Comparison of ENCODE assay signal across 8 mouse cellular contexts in the genomic region with DNA sequence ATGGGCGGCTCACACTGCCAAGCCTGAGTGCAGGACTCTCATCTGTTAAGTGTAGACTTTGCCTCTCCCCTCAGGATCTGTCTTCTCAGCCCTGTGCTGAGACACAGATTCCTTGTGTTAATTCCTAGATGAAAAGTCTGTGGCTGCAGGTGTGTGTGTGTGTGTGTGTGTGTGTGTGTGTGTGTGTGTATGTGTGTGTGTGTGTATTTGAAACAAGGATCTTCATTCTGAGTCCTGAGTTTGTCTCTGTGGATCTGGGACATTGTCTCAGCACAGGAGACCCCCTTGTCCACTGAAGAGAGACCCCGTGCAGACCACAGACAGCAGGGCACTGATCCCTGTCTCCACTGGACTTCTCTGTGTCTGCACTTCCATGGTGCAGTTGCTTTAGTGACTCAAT. TPM values are rescaled to one million over a fixed set of nuclear protein-coding genes. Genes with fewer than 3 reads are reported as not detected.
DNase-seq lines count a peak whose midpoint lies in the region; ATAC-seq and TF ChIP-seq lines count a peak whose summit lies in the region.
"Not testable (repeated sequence)": the region's sequence is repeated elsewhere in the genome, so short reads cannot be mapped to it uniquely, and the experiment has no call there.

No protein-coding gene starts in this region.

- TF ChIP-seq POLR2A in bone marrow, adult 2 months (IDR thresholded peaks at IDR 0.05; ENCODE audit: borderline replicate concordance, control insufficient read depth, low read depth, low read length); spleen, adult 2 months (IDR thresholded peaks at IDR 0.05; ENCODE audit: low read depth, low read length): not testable (repeated sequence)

- not testable (repeated sequence) for TF ChIP-seq CTCF in bone marrow, adult 2 months (IDR thresholded peaks at IDR 0.05; ENCODE audit: control insufficient read depth, insufficient read depth, low read length); intestine, postnatal 0 days (IDR thresholded peaks at IDR 0.05; ENCODE audit: low read depth); spleen, adult 2 months (IDR thresholded peaks at IDR 0.05; ENCODE audit: extremely low read depth, insufficient read depth, insufficient read length, insufficient replicate concordance)

- ATAC-seq in heart, embryonic 15.5 days (replicated peaks; ENCODE audit: insufficient number of reproducible peaks, insufficient read depth, low FRiP score, low read depth); intestine, postnatal 0 days; liver, embryonic 12.5 days; lung, embryonic 15.5 days (ENCODE audit: borderline replicate concordance, extremely low read depth, low FRiP score, low TSS enrichment); midbrain, embryonic 14.5 days (ENCODE audit: low FRiP score, low TSS enrichment): not testable (repeated sequence)

- not testable (repeated sequence) for DNase-seq in forebrain, embryonic 10.5 days (ENCODE audit: extremely low spot score, low spot score); midbrain, embryonic 14.5 days; spleen, adult 2 months (ENCODE audit: low read depth in 1 of 2, low spot score in 2 of 2)

- not testable (repeated sequence) for H3K4me1 ChIP-seq in bone marrow, adult 2 months (ENCODE audit: control insufficient read depth, insufficient read depth, low read length); heart, embryonic 15.5 days (replicated peaks); intestine, postnatal 0 days (replicated peaks; ENCODE audit: control insufficient read depth, insufficient read depth, low read length); lung, embryonic 15.5 days; midbrain, embryonic 14.5 days (ENCODE audit: control insufficient read depth, insufficient read depth, low read length); spleen, adult 2 months (ENCODE audit: control insufficient read depth, insufficient read depth, insufficient read length)
- peaks cover 20% of the 10 kb centered on the region for H3K4me1 ChIP-seq in forebrain, embryonic 10.5 days
- H3K4me1 ChIP-seq in liver, embryonic 12.5 days = peaks cover 22% of the 10 kb centered on the region

- H3K27ac ChIP-seq in bone marrow, adult 2 months (ENCODE audit: control insufficient read depth, insufficient read depth, low read depth, low read length, poor library complexity) = peak overlapping the region; percentile 54
- H3K27ac ChIP-seq in forebrain, embryonic 10.5 days; heart, embryonic 15.5 days; intestine, postnatal 0 days (ENCODE audit: low read depth, low read length); liver, embryonic 12.5 days; lung, embryonic 15.5 days; midbrain, embryonic 14.5 days (replicated peaks; ENCODE audit: low read depth, low read length): not testable (repeated sequence)
- peak overlapping the region; percentile 83 for H3K27ac ChIP-seq in spleen, adult 2 months (ENCODE audit: insufficient read depth, low read length)

- H3K4me2 ChIP-seq in heart, embryonic 15.5 days = peak overlapping the region; percentile 95
- peak overlapping the region; percentile 98 for H3K4me2 ChIP-seq in intestine, postnatal 0 days (replicated peaks; ENCODE audit: low read depth)
- H3K4me2 ChIP-seq in liver, embryonic 12.5 days = peak overlapping the region; percentile 94
- H3K4me2 ChIP-seq in lung, embryonic 15.5 days = peak overlapping the region; percentile 99
- H3K4me2 ChIP-seq in midbrain, embryonic 14.5 days (ENCODE audit: low read length) = not testable (repeated sequence)

- 18% methylated on average over 2 of the region's 2 CpGs for WGBS in bone marrow, adult 2 months
- WGBS in forebrain, embryonic 10.5 days = 60% methylated on average over 2 of the region's 2 CpGs
- 45% methylated on average over 2 of the region's 2 CpGs for WGBS in heart, embryonic 15.5 days
- 44% methylated on average over 2 of the region's 2 CpGs for WGBS in intestine, postnatal 0 days
- WGBS in liver, embryonic 12.5 days (ENCODE audit: insufficient replicate concordance) = 52% methylated on average over 2 of the region's 2 CpGs
- 47% methylated on average over 2 of the region's 2 CpGs for WGBS in lung, embryonic 15.5 days
- WGBS in midbrain, embryonic 14.5 days = 57% methylated on average over 2 of the region's 2 CpGs
- WGBS in spleen, adult 2 months = 30% methylated on average over 2 of the region's 2 CpGs

- H3K4me3 ChIP-seq in bone marrow, adult 2 months (replicated peaks; ENCODE audit: control insufficient read depth, low read depth, low read length) = not testable (repeated sequence)
- H3K4me3 ChIP-seq in forebrain, embryonic 10.5 days = peak overlapping the region; percentile 73; the same call in 1 of the 2 replicates
- H3K4me3 ChIP-seq in heart, embryonic 15.5 days = peak overlapping the region; percentile 56; the same call in 1 of the 2 replicates
- peak overlapping the region; percentile 75 for H3K4me3 ChIP-seq in intestine, postnatal 0 days (ENCODE audit: low read depth, low read length)
- H3K4me3 ChIP-seq in liver, embryonic 12.5 days = peak overlapping the region; percentile 65; the same call in 1 of the 2 replicates
- peak overlapping the region; percentile 59; the same call in 1 of the 2 replicates for H3K4me3 ChIP-seq in lung, embryonic 15.5 days
- H3K4me3 ChIP-seq in midbrain, embryonic 14.5 days (replicated peaks; ENCODE audit: low read depth, low read length) = peak overlapping the region; percentile 43; the same call in 1 of the 2 replicates
- peak overlapping the region; percentile 59 for H3K4me3 ChIP-seq in spleen, adult 2 months (ENCODE audit: extremely low read depth, insufficient read depth, insufficient read length)

- H3K36me3 ChIP-seq in forebrain, embryonic 10.5 days (replicated peaks); heart, embryonic 15.5 days; liver, embryonic 12.5 days; lung, embryonic 15.5 days; midbrain, embryonic 14.5 days (ENCODE audit: control insufficient read depth, insufficient read depth, low read length): not testable (repeated sequence)
- H3K36me3 ChIP-seq in intestine, postnatal 0 days (ENCODE audit: control insufficient read depth, insufficient read depth) = peaks cover 12% of the 10 kb centered on the region; the same call in 1 of the 2 replicates
- peaks cover 19% of the 10 kb centered on the region for H3K36me3 ChIP-seq in spleen, adult 2 months (ENCODE audit: control insufficient read depth, insufficient read depth, low read length)

- not testable (repeated sequence) for H3K9ac ChIP-seq in heart, embryonic 15.5 days; intestine, postnatal 0 days (ENCODE audit: low read depth, low read length); liver, embryonic 12.5 days; lung, embryonic 15.5 days; midbrain, embryonic 14.5 days (replicated peaks; ENCODE audit: low read length)

- not testable (repeated sequence) for H3K9me3 ChIP-seq in forebrain, embryonic 10.5 days; heart, embryonic 15.5 days (replicated peaks); intestine, postnatal 0 days (ENCODE audit: control insufficient read depth); liver, embryonic 12.5 days (replicated peaks); lung, embryonic 15.5 days; midbrain, embryonic 14.5 days (ENCODE audit: control insufficient read depth, low read length)

- peaks cover 55% of the 10 kb centered on the region for H3K27me3 ChIP-seq in forebrain, embryonic 10.5 days (ENCODE audit: poor library complexity, severe bottlenecking)
- H3K27me3 ChIP-seq in heart, embryonic 15.5 days = peaks cover 35% of the 10 kb centered on the region
- H3K27me3 ChIP-seq in intestine, postnatal 0 days (replicated peaks; ENCODE audit: control insufficient read depth, insufficient read depth, low read length); spleen, adult 2 months (ENCODE audit: control insufficient read depth, insufficient read depth, low read length): not testable (repeated sequence)
- peaks cover 44% of the 10 kb centered on the region for H3K27me3 ChIP-seq in liver, embryonic 12.5 days (replicated peaks)
- H3K27me3 ChIP-seq in lung, embryonic 15.5 days = peaks cover 44% of the 10 kb centered on the region
- H3K27me3 ChIP-seq in midbrain, embryonic 14.5 days (ENCODE audit: control insufficient read depth, insufficient read depth, low read length) = peaks cover 19% of the 10 kb centered on the region; the same call in 1 of the 2 replicates

RNA-seq across cellular contexts. Expression of gene H2-K1, which starts 0.6 kb away (rescaled TPM):
- polyA plus RNA-seq in bone marrow, adult 2 months (2011; ENCODE audit: insufficient read depth, insufficient read length, low replicate concordance, missing spikeins) = 698 and 1,240 TPM in 2 replicates
- polyA plus RNA-seq in forebrain, embryonic 10.5 days (2016; fragmentation: Nextera tagmentation; extraction: Ambion mirVana) = 51.2 and 51.8 TPM in 2 replicates
- 37.4 and 80.9 TPM in 2 replicates for polyA plus RNA-seq in heart, embryonic 15.5 days (2015; fragmentation: Nextera tagmentation; extraction: Ambion mirVana)
- 896 and 933 TPM in 2 replicates for polyA plus RNA-seq in intestine, postnatal 0 days (2015; fragmentation: Nextera tagmentation; extraction: Ambion mirVana)
- polyA plus RNA-seq in liver, embryonic 12.5 days (2016; fragmentation: Nextera tagmentation; extraction: Ambion mirVana) = 82.1 and 83.5 TPM in 2 replicates
- polyA plus RNA-seq in lung, embryonic 15.5 days (2015; fragmentation: Nextera tagmentation; extraction: Ambion mirVana) = 49.7 and 69.2 TPM in 2 replicates
- 10.5 and 15.5 TPM in 2 replicates for polyA plus RNA-seq in midbrain, embryonic 14.5 days (2014; fragmentation: Nextera tagmentation; extraction: Ambion mirVana)
- 5,070 and 5,425 TPM in 2 replicates for polyA plus RNA-seq in spleen, adult 2 months (2012; rRNA removed)

RNA-seq across cellular contexts. Expression of gene Ring1, which starts 23.7 kb away (rescaled TPM):
- polyA plus RNA-seq in bone marrow, adult 2 months (2011; ENCODE audit: insufficient read depth, insufficient read length, low replicate concordance, missing spikeins) = 9.0 and 35.7 TPM in 2 replicates
- polyA plus RNA-seq in forebrain, embryonic 10.5 days (2016; fragmentation: Nextera tagmentation; extraction: Ambion mirVana) = 11.4 and 12.4 TPM in 2 replicates
- polyA plus RNA-seq in heart, embryonic 15.5 days (2015; fragmentation: Nextera tagmentation; extraction: Ambion mirVana) = 15.8 and 20.8 TPM in 2 replicates
- polyA plus RNA-seq in intestine, postnatal 0 days (2015; fragmentation: Nextera tagmentation; extraction: Ambion mirVana) = 9.1 and 10.1 TPM in 2 replicates
- 10.6 and 10.7 TPM in 2 replicates for polyA plus RNA-seq in liver, embryonic 12.5 days (2016; fragmentation: Nextera tagmentation; extraction: Ambion mirVana)
- polyA plus RNA-seq in lung, embryonic 15.5 days (2015; fragmentation: Nextera tagmentation; extraction: Ambion mirVana) = 20.9 and 23.2 TPM in 2 replicates
- polyA plus RNA-seq in midbrain, embryonic 14.5 days (2014; fragmentation: Nextera tagmentation; extraction: Ambion mirVana) = 9.1 and 18.5 TPM in 2 replicates
- polyA plus RNA-seq in spleen, adult 2 months (2012; rRNA removed) = 52.0 and 61.3 TPM in 2 replicates

RNA-seq across cellular contexts. Expression of gene H2-Ke6, which starts 27.1 kb away (rescaled TPM):
- 120 and 165 TPM in 2 replicates for polyA plus RNA-seq in bone marrow, adult 2 months (2011; ENCODE audit: insufficient read depth, insufficient read length, low replicate concordance, missing spikeins)
- 95.4 and 96.4 TPM in 2 replicates for polyA plus RNA-seq in forebrain, embryonic 10.5 days (2016; fragmentation: Nextera tagmentation; extraction: Ambion mirVana)
- polyA plus RNA-seq in heart, embryonic 15.5 days (2015; fragmentation: Nextera tagmentation; extraction: Ambion mirVana) = 47.4 and 56.2 TPM in 2 replicates
- polyA plus RNA-seq in intestine, postnatal 0 days (2015; fragmentation: Nextera tagmentation; extraction: Ambion mirVana) = 59.8 and 67.1 TPM in 2 replicates
- polyA plus RNA-seq in liver, embryonic 12.5 days (2016; fragmentation: Nextera tagmentation; extraction: Ambion mirVana) = 33.2 and 36.1 TPM in 2 replicates
- 46.1 and 49.1 TPM in 2 replicates for polyA plus RNA-seq in lung, embryonic 15.5 days (2015; fragmentation: Nextera tagmentation; extraction: Ambion mirVana)
- polyA plus RNA-seq in midbrain, embryonic 14.5 days (2014; fragmentation: Nextera tagmentation; extraction: Ambion mirVana) = 56.1 and 75.0 TPM in 2 replicates
- 122 and 202 TPM in 2 replicates for polyA plus RNA-seq in spleen, adult 2 months (2012; rRNA removed)

RNA-seq across cellular contexts. Expression of gene Slc39a7, which starts 30.7 kb away (rescaled TPM):
- 51.4 and 84.6 TPM in 2 replicates for polyA plus RNA-seq in bone marrow, adult 2 months (2011; ENCODE audit: insufficient read depth, insufficient read length, low replicate concordance, missing spikeins)
- 203 and 206 TPM in 2 replicates for polyA plus RNA-seq in forebrain, embryonic 10.5 days (2016; fragmentation: Nextera tagmentation; extraction: Ambion mirVana)
- 97.8 and 133 TPM in 2 replicates for polyA plus RNA-seq in heart, embryonic 15.5 days (2015; fragmentation: Nextera tagmentation; extraction: Ambion mirVana)
- 99.1 and 99.5 TPM in 2 replicates for polyA plus RNA-seq in intestine, postnatal 0 days (2015; fragmentation: Nextera tagmentation; extraction: Ambion mirVana)
- polyA plus RNA-seq in liver, embryonic 12.5 days (2016; fragmentation: Nextera tagmentation; extraction: Ambion mirVana) = 91.7 and 96.0 TPM in 2 replicates
- polyA plus RNA-seq in lung, embryonic 15.5 days (2015; fragmentation: Nextera tagmentation; extraction: Ambion mirVana) = 192 and 205 TPM in 2 replicates
- 95.7 and 97.0 TPM in 2 replicates for polyA plus RNA-seq in midbrain, embryonic 14.5 days (2014; fragmentation: Nextera tagmentation; extraction: Ambion mirVana)
- polyA plus RNA-seq in spleen, adult 2 months (2012; rRNA removed) = 86.8 and 99.4 TPM in 2 replicates

RNA-seq across cellular contexts. Expression of gene Rxrb, which starts 30.8 kb away (rescaled TPM):
- polyA plus RNA-seq in bone marrow, adult 2 months (2011; ENCODE audit: insufficient read depth, insufficient read length, low replicate concordance, missing spikeins) = 36.0 and 70.9 TPM in 2 replicates
- 44.5 and 48.3 TPM in 2 replicates for polyA plus RNA-seq in forebrain, embryonic 10.5 days (2016; fragmentation: Nextera tagmentation; extraction: Ambion mirVana)
- 26.8 and 38.5 TPM in 2 replicates for polyA plus RNA-seq in heart, embryonic 15.5 days (2015; fragmentation: Nextera tagmentation; extraction: Ambion mirVana)
- polyA plus RNA-seq in intestine, postnatal 0 days (2015; fragmentation: Nextera tagmentation; extraction: Ambion mirVana) = 19.5 and 22.1 TPM in 2 replicates
- polyA plus RNA-seq in liver, embryonic 12.5 days (2016; fragmentation: Nextera tagmentation; extraction: Ambion mirVana) = 29.2 and 31.3 TPM in 2 replicates
- polyA plus RNA-seq in lung, embryonic 15.5 days (2015; fragmentation: Nextera tagmentation; extraction: Ambion mirVana) = 47.5 and 56.0 TPM in 2 replicates
- 33.3 and 33.4 TPM in 2 replicates for polyA plus RNA-seq in midbrain, embryonic 14.5 days (2014; fragmentation: Nextera tagmentation; extraction: Ambion mirVana)
- polyA plus RNA-seq in spleen, adult 2 months (2012; rRNA removed) = 76.9 and 99.7 TPM in 2 replicates
